Mouse (Mus musculus) limb, embryonic 15.5 days (tissue): ENCODE results near the gene Kctd14. TPM values are rescaled to one million over a fixed set of nuclear protein-coding genes. Genes with fewer than 3 reads are reported as not detected.

Experiments
- ATAC-seq: fragments of 200-750 bp; cut with Nextera tagmentation; 2 replicates; pipeline ENCODE4 v1.8.0; 2017; ENCODE audit warnings: low read depth, moderate TSS enrichment; ENCODE audit not compliant: insufficient number of reproducible peaks, low FRiP score, low TSS enrichment
- H3K27ac ChIP-seq: fragments of 300-500 bp; sonication (generic); 2 replicates; pipeline ENCODE4 v1.5.1; 2015; ENCODE audit warnings: moderate library complexity, mild to moderate bottlenecking, inconsistent platforms
- H3K27me3 ChIP-seq: fragments of 300-500 bp; sonication (generic); 2 replicates; pipeline ENCODE4 v1.6.1; 2015; ENCODE audit warnings: inconsistent platforms
- H3K36me3 ChIP-seq: fragments of 300-500 bp; sonication (generic); 2 replicates; pipeline ENCODE4 v1.6.1; 2015; ENCODE audit warnings: inconsistent platforms
- H3K4me1 ChIP-seq: fragments of 300-500 bp; sonication (generic); 2 replicates; pipeline ENCODE4 v1.6.1; 2015; ENCODE audit warnings: inconsistent platforms
- H3K4me2 ChIP-seq: fragments of 300-500 bp; sonication (generic); 2 replicates; pipeline ENCODE4 v1.6.1; 2015; ENCODE audit warnings: mild to moderate bottlenecking, inconsistent platforms
- H3K4me3 ChIP-seq: fragments of 300-500 bp; sonication (generic); 2 replicates; pipeline ENCODE4 v1.5.1; 2015; ENCODE audit warnings: mild to moderate bottlenecking, inconsistent platforms
- H3K9ac ChIP-seq: fragments of 300-500 bp; sonication (generic); 2 replicates; pipeline ENCODE4 v1.6.1; 2015; ENCODE audit warnings: inconsistent platforms
- H3K9me3 ChIP-seq: fragments of 300-500 bp; sonication (generic); 2 replicates; pipeline ENCODE4 v1.6.1; 2016; ENCODE audit warnings: inconsistent platforms
- WGBS: fragments of 180-500 bp; shearing (Covaris S2); methylation state at CpG from one replicate; pipeline ENCODE4 v1.1.7; 2015; 5-methylcytosine and 5-hydroxymethylcytosine counted together
- polyA plus RNA-seq: library from polyadenylated mRNA; unstranded; fragments of >200 nt; fragmentation: Nextera tagmentation; extraction: Ambion mirVana; gene quantifications from 2 replicates; pipeline ENCODE4 v1.2.1, GENCODE M21; 2015

The Kctd14 gene
- polyA plus RNA-seq, 1 experiment from 2014 or later, result 3.4 TPM

DNA sequence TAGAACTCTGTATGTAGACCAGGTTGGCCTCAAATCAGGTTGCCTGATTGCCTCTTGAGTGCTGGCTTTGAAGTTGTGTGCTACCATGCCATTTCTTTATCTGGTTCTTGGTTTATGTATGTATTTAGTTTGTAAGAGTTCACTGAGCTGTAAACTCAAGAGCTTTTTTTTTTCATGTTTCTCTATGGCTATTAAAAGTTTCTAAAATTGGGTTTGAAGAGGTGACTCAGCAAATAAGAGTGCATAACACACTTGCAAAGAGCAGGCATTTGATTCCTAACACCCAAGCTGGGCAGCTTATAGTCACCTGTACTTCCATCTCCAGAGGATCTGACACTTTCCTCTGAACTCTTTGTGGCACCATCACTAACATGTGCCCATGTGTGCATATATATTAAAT lies 43.9 kb downstream of the Kctd14 start:
- H3K36me3 ChIP-seq, result peaks cover 44% of the 10 kb centered on the region
- H3K27ac ChIP-seq, result no peak overlapping the region
- no peak overlapping the region for H3K4me3 ChIP-seq
- no peaks in the 10 kb centered on the region for H3K9me3 ChIP-seq
- ATAC-seq, result no peak
- H3K27me3 ChIP-seq, result no peaks in the 10 kb centered on the region
- no peak overlapping the region for H3K4me2 ChIP-seq
- H3K4me1 ChIP-seq, result no peaks in the 10 kb centered on the region
- no peak overlapping the region for H3K9ac ChIP-seq

DNA sequence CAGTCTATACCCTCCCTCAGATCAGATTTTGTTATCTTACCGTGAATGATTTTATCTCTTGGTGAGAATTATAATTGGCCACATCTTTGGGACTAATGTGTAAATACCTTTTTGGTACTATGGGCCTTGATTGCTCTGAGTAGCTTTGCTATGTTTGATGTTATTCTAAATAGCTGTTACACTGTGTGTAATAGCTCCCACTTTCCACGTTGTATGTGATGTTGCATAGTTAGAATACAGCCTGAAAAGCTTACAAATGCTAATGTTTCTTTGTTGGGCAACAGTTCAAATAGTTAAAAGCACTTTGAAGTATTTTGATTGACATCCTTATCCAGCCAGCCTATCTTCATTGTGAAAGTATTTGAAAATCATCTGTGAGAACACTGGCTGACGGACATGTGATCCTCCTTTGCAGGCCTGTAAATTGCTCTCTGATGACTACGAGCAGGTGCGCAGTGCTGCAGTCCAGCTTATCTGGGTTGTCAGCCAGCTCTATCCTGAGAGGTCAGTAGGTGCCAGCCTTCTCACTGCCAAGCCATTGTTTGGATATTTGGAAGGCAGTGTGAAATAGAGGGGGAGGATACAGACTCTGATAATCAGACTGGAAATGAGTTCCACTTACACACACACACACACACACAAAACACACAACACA lies 49.6 kb downstream of the Kctd14 start:
- WGBS, result 79% methylated on average over 5 of the region's 5 CpGs
- Histone ChIP-seq H3K27me3 (no peaks in the 10 kb centered on the region), H3K27ac (no peak overlapping the region), H3K9me3 (no peaks in the 10 kb centered on the region), H3K4me3 (no peak overlapping the region), H3K4me1 (no peaks in the 10 kb centered on the region), H3K4me2 (no peak overlapping the region), H3K36me3 (peaks cover 39% of the 10 kb centered on the region), H3K9ac (no peak overlapping the region)
- no peak for ATAC-seq

Other genes starting within 250 kb of the Kctd14 start
- 1.6 and 2.2 TPM in 2 replicates for gene Usp35, start 119.3 kb upstream of the Kctd14 start, polyA plus RNA-seq
- gene Kctd21, start 119.0 kb upstream of the Kctd14 start, polyA plus RNA-seq, result 4.0 and 4.4 TPM in 2 replicates
- 31.5 and 33.0 TPM in 2 replicates for gene Alg8, start 79.7 kb upstream of the Kctd14 start, polyA plus RNA-seq
- 291 and 303 TPM in 2 replicates for gene Ndufc2, start 51.3 kb upstream of the Kctd14 start, polyA plus RNA-seq
- gene Thrsp, start 33.6 kb upstream of the Kctd14 start, polyA plus RNA-seq, result 0.91 and 3.5 TPM in 2 replicates
- 40.6 and 43.3 TPM in 2 replicates for gene Ints4, start 29.6 kb downstream of the Kctd14 start, polyA plus RNA-seq
- 72.2 and 97.0 TPM in 2 replicates for gene Aamdc, start 128.2 kb downstream of the Kctd14 start, polyA plus RNA-seq
- gene Rsf1, start 128.6 kb downstream of the Kctd14 start, polyA plus RNA-seq, result 19.7 and 22.8 TPM in 2 replicates
- 175 and 177 TPM in 2 replicates for gene Clns1a, start 245.3 kb downstream of the Kctd14 start, polyA plus RNA-seq